In the genomic region with DNA sequence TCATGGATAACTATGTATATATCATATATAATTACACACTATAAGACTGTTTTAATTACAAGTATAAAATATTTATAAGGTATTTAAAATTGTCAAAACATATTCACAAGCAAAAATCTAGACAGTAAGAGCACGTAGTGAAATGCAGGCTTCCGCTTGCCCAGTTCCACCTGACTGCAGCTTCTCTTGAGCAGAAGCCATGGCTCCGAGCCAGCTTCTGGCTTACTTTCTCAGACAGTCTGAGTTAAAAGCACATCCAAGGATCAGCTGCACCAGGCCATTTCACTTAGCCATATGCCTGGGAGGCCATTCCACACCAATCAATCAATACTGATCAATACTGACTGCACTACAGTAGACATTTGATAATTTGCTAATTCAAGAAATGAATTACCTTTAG, we compare ENCODE assay signal across 17 mouse cellular contexts. TPM values are rescaled to one million over a fixed set of nuclear protein-coding genes. Genes with fewer than 3 reads are reported as not detected.
DNase-seq lines count a peak whose midpoint lies in the region; ATAC-seq lines count a peak whose summit lies in the region.
"Had no signal": no experiment of that assay in that cellular context is flagged by ENCODE, and none has a peak within 500 bp of the region (broad histone marks: within the 10 kb centered on the region; RNA-seq: fewer than 3 reads in every experiment).

No protein-coding gene starts in this region.

- H3K4me1 ChIP-seq in kidney, embryonic 16.5 days (ENCODE audit: insufficient read depth, low read length): no peaks in the 10 kb centered on the region
- H3K4me1 ChIP-seq: heart, embryonic 12.5 days had no signal

- ATAC-seq in kidney, embryonic 16.5 days (ENCODE audit: low FRiP score, low TSS enrichment): no peak
- ATAC-seq in monocyte, adult 5-6 weeks (replicated peaks; ENCODE audit: insufficient number of reproducible peaks, low FRiP score, low TSS enrichment, poor library complexity, severe bottlenecking): no peak
- ATAC-seq: CD4-positive, CD25-positive, alpha-beta regulatory T cell, adult 4 months; forebrain, embryonic 13.5 days had no signal

- H3K4me3 ChIP-seq in kidney, embryonic 16.5 days (ENCODE audit: low read length): no peak overlapping the region
- H3K4me3 ChIP-seq: embryonic facial prominence, embryonic 13.5 days; forebrain, embryonic 13.5 days; heart, embryonic 12.5 days; hindbrain, embryonic 10.5 days; liver, embryonic 15.5 days; neural tube, embryonic 15.5 days had no signal

- peaks cover 8% of the 10 kb centered on the region; the same call in 1 of the 2 replicates for H3K36me3 ChIP-seq in kidney, embryonic 16.5 days (ENCODE audit: insufficient read depth, low read length)

- H3K27ac ChIP-seq in kidney, embryonic 16.5 days (ENCODE audit: low read length): no peak overlapping the region
- H3K27ac ChIP-seq: embryonic facial prominence, embryonic 13.5 days; forebrain, embryonic 13.5 days; hindbrain, embryonic 10.5 days; liver, embryonic 15.5 days; neural tube, embryonic 15.5 days had no signal

- H3K9me3 ChIP-seq in kidney, embryonic 16.5 days (ENCODE audit: low read length): no peaks in the 10 kb centered on the region
- H3K9me3 ChIP-seq: embryonic facial prominence, embryonic 13.5 days; forebrain, embryonic 13.5 days; heart, embryonic 12.5 days; hindbrain, embryonic 10.5 days; liver, embryonic 15.5 days; neural tube, embryonic 15.5 days had no signal

- WGBS in kidney, embryonic 16.5 days: 80% methylated on average over 3 of the region's 3 CpGs

- H3K9ac ChIP-seq in kidney, embryonic 16.5 days (replicated peaks; ENCODE audit: low read length): no peak overlapping the region
- H3K9ac ChIP-seq: embryonic facial prominence, embryonic 13.5 days; forebrain, embryonic 13.5 days; heart, embryonic 12.5 days; liver, embryonic 15.5 days; neural tube, embryonic 15.5 days had no signal

- no peaks in the 10 kb centered on the region for H3K27me3 ChIP-seq in kidney, embryonic 16.5 days (ENCODE audit: insufficient read depth, low read length)
- H3K27me3 ChIP-seq: embryonic facial prominence, embryonic 13.5 days; forebrain, embryonic 13.5 days; heart, embryonic 12.5 days; liver, embryonic 15.5 days; neural tube, embryonic 15.5 days had no signal

- no peak overlapping the region for H3K4me2 ChIP-seq in kidney, embryonic 16.5 days (replicated peaks; ENCODE audit: low read depth, low read length)
- H3K4me2 ChIP-seq: embryonic facial prominence, embryonic 13.5 days; forebrain, embryonic 13.5 days; heart, embryonic 12.5 days; liver, embryonic 15.5 days; neural tube, embryonic 15.5 days had no signal

- peak; percentile 62 for DNase-seq in kidney, adult 11 months
- peak; percentile 33 for DNase-seq in right cerebral cortex, postnatal 14 days
- no peak for DNase-seq in right cerebral cortex, adult 18-20 months
- peak; percentile 71 to 73 for DNase-seq in cerebellum, postnatal 14 days
- no peak for DNase-seq in thymus, postnatal 4 days
- DNase-seq: lung, postnatal 4 days; thymus, postnatal 25 days had no signal

RNA-seq across cellular contexts. Expression of gene Vps53, which starts 10.5 kb away (rescaled TPM):
- polyA plus RNA-seq in kidney, embryonic 16.5 days (2015; fragmentation: Nextera tagmentation; extraction: Ambion mirVana): 46.2 and 46.9 TPM in 2 replicates
- total RNA-seq in monocyte, adult 5-6 weeks (2017): 39.4 to 43.8 TPM (median 41.9 TPM) in 3 replicates

RNA-seq across cellular contexts. Expression of gene Fam57a, which starts 10.5 kb away (rescaled TPM):
- 27.0 and 28.6 TPM in 2 replicates for polyA plus RNA-seq in kidney, embryonic 16.5 days (2015; fragmentation: Nextera tagmentation; extraction: Ambion mirVana)
- total RNA-seq in monocyte, adult 5-6 weeks (2017): 0.85 to 1.8 TPM (median 1.4 TPM) in 3 replicates

RNA-seq across cellular contexts. Expression of gene Dbil5, which starts 48.4 kb away (rescaled TPM):
- polyA plus RNA-seq in kidney, embryonic 16.5 days (2015; fragmentation: Nextera tagmentation; extraction: Ambion mirVana): 1.2 and 1.7 TPM in 2 replicates
- 0.97 TPM in 1 of 3 replicates, not detected in the others for total RNA-seq in monocyte, adult 5-6 weeks (2017)
- total RNA-seq: gastrocnemius, adult 18-20 months had no signal
- polyA plus RNA-seq: forebrain, embryonic 13.5 days had no signal

RNA-seq across cellular contexts. Expression of gene Gemin4, which starts 48.5 kb away (rescaled TPM):
- polyA plus RNA-seq in kidney, embryonic 16.5 days (2015; fragmentation: Nextera tagmentation; extraction: Ambion mirVana): 33.1 and 36.7 TPM in 2 replicates
- total RNA-seq in monocyte, adult 5-6 weeks (2017): 2.3 to 4.5 TPM in 2 of 3 replicates, not detected in the other

Comparison
In these comparisons a context has a peak if more than half of its experiments do, and no peak if none do; other contexts are left out.
1. DNase-seq: peak in kidney, adult 11 months (single experiment), right cerebral cortex, postnatal 14 days (single experiment) and cerebellum, postnatal 14 days (2 of 2); none in right cerebral cortex, adult 18-20 months (single experiment) and thymus, postnatal 4 days (single experiment).